Mouse (Mus musculus): ENCODE measurements at regions not wholly inside any gene's neighbourhood (a gene's known extent, or its start where the extent isn't known, plus 50 kb on each side); places are given as distances from the start of the nearest gene placed in this dataset.

GRCm38 (mm10) chr2:133336177-133336901 lies 215.6 kb upstream of the Bmp2 start:
- 65% methylated on average over 9 of the region's 9 CpGs for WGBS (ENCODE audit: insufficient replicate concordance)

GRCm38 (mm10) chr2:133338150-133338549 lies 213.8 kb upstream of the Bmp2 start:
- Histone ChIP-seq H3K27ac (no peak overlapping the region), H3K27me3 (no peaks in the 10 kb centered on the region), H3K36me3 (no peaks in the 10 kb centered on the region), H3K9ac (no peak overlapping the region), H3K4me2 (no peak overlapping the region), H3K9me3 (replicated peaks) (no peaks in the 10 kb centered on the region), H3K4me3 (replicated peaks) (no peak overlapping the region), H3K4me1 (replicated peaks) (no peaks in the 10 kb centered on the region)
- 51% methylated on average over 3 of the region's 3 CpGs for WGBS (ENCODE audit: insufficient replicate concordance)
- no peak for ATAC-seq (ENCODE audit: low read depth)
- no peak for DNase-seq

More at GRCm38 (mm10) chr2:133336177-133336901, 215.6 kb upstream of the Bmp2 start:
- no peaks in the 10 kb centered on the region for H3K9me3 ChIP-seq (replicated peaks)
- no peaks in the 10 kb centered on the region for H3K36me3 ChIP-seq
- H3K27ac ChIP-seq, result no peak overlapping the region
- H3K9ac ChIP-seq, result no peak overlapping the region
- ATAC-seq (ENCODE audit: low read depth) (no peak), DNase-seq (no peak)
- no peak overlapping the region for H3K4me2 ChIP-seq
- H3K27me3 ChIP-seq, result no peaks in the 10 kb centered on the region
- no peak overlapping the region for H3K4me3 ChIP-seq (replicated peaks)
- no peaks in the 10 kb centered on the region for H3K4me1 ChIP-seq (replicated peaks)

GRCm38 (mm10) chr2:133341352-133341751 lies 210.6 kb upstream of the Bmp2 start:
- no peak overlapping the region for H3K9ac ChIP-seq
- no peak overlapping the region for H3K4me3 ChIP-seq (replicated peaks)
- no peaks in the 10 kb centered on the region for H3K27me3 ChIP-seq
- DNase-seq, result no peak
- H3K4me2 ChIP-seq, result no peak overlapping the region
- WGBS (ENCODE audit: insufficient replicate concordance), result 52% methylated on average over 4 of the region's 4 CpGs
- H3K9me3 ChIP-seq (replicated peaks), result no peaks in the 10 kb centered on the region
- H3K27ac ChIP-seq, result no peak overlapping the region
- no peak for ATAC-seq (ENCODE audit: low read depth)
- H3K4me1 ChIP-seq (replicated peaks), result no peaks in the 10 kb centered on the region
- H3K36me3 ChIP-seq, result no peaks in the 10 kb centered on the region

GRCm38 (mm10) chr2:133345964-133346788 lies 205.8 kb upstream of the Bmp2 start:
- no peaks in the 10 kb centered on the region for H3K4me1 ChIP-seq (replicated peaks)
- no peak for DNase-seq
- H3K36me3 ChIP-seq, result no peaks in the 10 kb centered on the region
- ATAC-seq (ENCODE audit: low read depth), result no peak
- no peak overlapping the region for H3K4me2 ChIP-seq
- H3K27me3 ChIP-seq, result no peaks in the 10 kb centered on the region
- no peak overlapping the region for H3K9ac ChIP-seq
- no peak overlapping the region for H3K4me3 ChIP-seq (replicated peaks)
- H3K27ac ChIP-seq, result no peak overlapping the region
- no peaks in the 10 kb centered on the region for H3K9me3 ChIP-seq (replicated peaks)
- WGBS (ENCODE audit: insufficient replicate concordance), result 51% methylated on average over 12 of the region's 12 CpGs

- Histone ChIP-seq H3K27me3 (no peaks in the 10 kb centered on the region), H3K4me1 (replicated peaks) (no peaks in the 10 kb centered on the region), H3K4me2 (no peak overlapping the region), H3K9ac (no peak overlapping the region), H3K4me3 (replicated peaks) (no peak overlapping the region), H3K36me3 (no peaks in the 10 kb centered on the region), H3K9me3 (replicated peaks) (no peaks in the 10 kb centered on the region), H3K27ac (no peak overlapping the region)
- DNase-seq (no peak), ATAC-seq (ENCODE audit: low read depth) (no peak)
- 36% methylated on average over 4 of the region's 4 CpGs for WGBS (ENCODE audit: insufficient replicate concordance)
Observed at GRCm38 (mm10) chr2:133346789-133347424, 205.1 kb upstream of the Bmp2 start.

- H3K27ac ChIP-seq, result no peak overlapping the region
- H3K9ac ChIP-seq, result no peak overlapping the region
- no peaks in the 10 kb centered on the region for H3K9me3 ChIP-seq (replicated peaks)
- WGBS (ENCODE audit: insufficient replicate concordance), result 29% methylated on average over 3 of the region's 3 CpGs
- no peak overlapping the region for H3K4me2 ChIP-seq
- H3K27me3 ChIP-seq, result no peaks in the 10 kb centered on the region
- no peak overlapping the region for H3K4me3 ChIP-seq (replicated peaks)
- DNase-seq (no peak), ATAC-seq (ENCODE audit: low read depth) (no peak)
- H3K4me1 ChIP-seq (replicated peaks), result no peaks in the 10 kb centered on the region
- no peaks in the 10 kb centered on the region for H3K36me3 ChIP-seq
Observed at GRCm38 (mm10) chr2:133351306-133351705, 200.7 kb upstream of the Bmp2 start.

- 69% methylated on average over 3 of the region's 3 CpGs for WGBS (ENCODE audit: insufficient replicate concordance)
- Histone ChIP-seq H3K9ac (no peak overlapping the region), H3K4me1 (replicated peaks) (no peaks in the 10 kb centered on the region), H3K4me3 (replicated peaks) (no peak overlapping the region), H3K9me3 (replicated peaks) (no peaks in the 10 kb centered on the region), H3K27ac (no peak overlapping the region), H3K27me3 (no peaks in the 10 kb centered on the region), H3K4me2 (no peak overlapping the region), H3K36me3 (no peaks in the 10 kb centered on the region)
- ATAC-seq (ENCODE audit: low read depth) (no peak), DNase-seq (no peak)
Observed at GRCm38 (mm10) chr2:133352800-133353199, 199.2 kb upstream of the Bmp2 start.

- no peak overlapping the region for H3K27ac ChIP-seq
- no peaks in the 10 kb centered on the region for H3K9me3 ChIP-seq (replicated peaks)
- H3K9ac ChIP-seq, result no peak overlapping the region
- H3K4me3 ChIP-seq (replicated peaks), result no peak overlapping the region
- no peak overlapping the region for H3K4me2 ChIP-seq
- no peak for ATAC-seq (ENCODE audit: low read depth)
- H3K4me1 ChIP-seq (replicated peaks), result no peaks in the 10 kb centered on the region
- H3K27me3 ChIP-seq, result no peaks in the 10 kb centered on the region
- no peaks in the 10 kb centered on the region for H3K36me3 ChIP-seq
- DNase-seq, result no peak
- 54% methylated on average over 4 of the region's 4 CpGs for WGBS (ENCODE audit: insufficient replicate concordance)
Observed at GRCm38 (mm10) chr2:133362693-133363443, 189.1 kb upstream of the Bmp2 start.

GRCm38 (mm10) chr2:133371490-133372215 lies 180.3 kb upstream of the Bmp2 start:
- Histone ChIP-seq H3K36me3 (no peaks in the 10 kb centered on the region), H3K27me3 (no peaks in the 10 kb centered on the region), H3K9ac (no peak overlapping the region), H3K4me3 (replicated peaks) (no peak overlapping the region), H3K4me1 (replicated peaks) (peaks cover 19% of the 10 kb centered on the region), H3K27ac (no peak overlapping the region), H3K4me2 (no peak overlapping the region), H3K9me3 (replicated peaks) (no peaks in the 10 kb centered on the region)
- no peak for DNase-seq
- ATAC-seq (ENCODE audit: low read depth), result no peak
- 70% methylated on average over 12 of the region's 12 CpGs for WGBS (ENCODE audit: insufficient replicate concordance)

- peak overlapping the region; percentile 37 for H3K4me2 ChIP-seq
- H3K36me3 ChIP-seq, result no peaks in the 10 kb centered on the region
- no peak overlapping the region for H3K4me3 ChIP-seq (replicated peaks)
- no peaks in the 10 kb centered on the region for H3K9me3 ChIP-seq (replicated peaks)
- peak overlapping the region; percentile 51 for H3K27ac ChIP-seq
- ATAC-seq (ENCODE audit: low read depth), result peak; percentile 97
- 18% methylated on average over 4 of the region's 4 CpGs for WGBS (ENCODE audit: insufficient replicate concordance)
- H3K27me3 ChIP-seq, result no peaks in the 10 kb centered on the region
- H3K9ac ChIP-seq, result 0 out of 2 replicates have a peak overlapping the region, but pooled peaks have one; percentile 5
- H3K4me1 ChIP-seq (replicated peaks), result peaks cover 19% of the 10 kb centered on the region
- peak; percentile 5 for DNase-seq
Observed at GRCm38 (mm10) chr2:133373543-133373942, 178.4 kb upstream of the Bmp2 start.
